Mouse (Mus musculus) right cerebral cortex, adult 18-20 months (tissue): ENCODE results near the gene Duxbl3.
"Not testable (repeated sequence)": the region's sequence is repeated elsewhere in the genome, so short reads cannot be mapped to it uniquely, and the experiment has no call there.

Experiments used
- DNase-seq: peaks from one replicate; pipeline ENCODE4 v3.0.0; 2022; ENCODE audit warnings: mixed read lengths

The Duxbl3 gene

DNA sequence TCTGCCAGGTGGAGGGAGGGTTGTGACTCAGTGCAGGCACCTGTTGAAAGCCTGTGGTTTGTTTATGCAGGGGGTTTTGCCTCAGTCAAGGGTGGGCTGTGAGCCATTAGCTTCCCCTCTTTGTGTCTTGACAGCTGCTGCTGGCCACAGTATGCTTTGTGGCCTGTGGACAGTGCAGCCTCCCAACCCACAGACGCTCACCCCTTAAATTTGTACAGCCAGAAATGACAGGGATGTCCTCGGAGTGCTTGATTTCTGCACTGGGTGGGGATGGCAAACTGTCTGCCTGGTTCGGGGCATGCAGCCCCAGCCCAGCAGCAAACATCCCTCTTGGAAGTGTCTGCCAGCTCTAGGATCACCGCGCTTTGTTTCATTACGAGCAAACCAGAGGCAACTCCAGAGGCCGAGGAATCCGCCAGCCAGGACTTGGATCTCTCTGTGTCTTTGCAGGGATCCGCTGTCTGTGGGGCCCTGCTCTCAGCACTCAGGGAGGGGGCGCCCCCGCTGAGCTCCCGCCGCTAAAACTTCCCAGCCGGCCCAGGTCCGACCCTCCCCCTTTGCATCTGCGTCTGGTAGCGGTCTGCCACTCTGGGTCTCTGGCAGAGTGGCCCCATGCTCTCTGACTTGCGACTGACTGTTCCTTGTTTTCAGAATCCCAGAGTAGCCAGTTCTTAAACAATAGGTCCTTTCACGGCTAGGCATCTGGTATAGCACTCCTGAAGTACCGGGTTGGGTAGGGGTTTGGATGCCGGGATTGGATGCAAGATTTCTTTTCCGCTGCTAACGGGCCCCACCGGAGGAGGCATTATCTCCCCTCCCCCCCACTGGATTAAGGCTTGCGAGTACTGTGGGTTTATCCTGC is at the start of gene Duxbl3:
Gene Duxbl3 (plus strand): TSS at position 207 of the 862 bp plus-strand sequence.
- not testable (repeated sequence) for DNase-seq

GRCm38 (mm10) chr14:26216233-26217000 is 41.3 kb upstream of the Duxbl3 start:
- DNase-seq = not testable (repeated sequence)

DNA sequence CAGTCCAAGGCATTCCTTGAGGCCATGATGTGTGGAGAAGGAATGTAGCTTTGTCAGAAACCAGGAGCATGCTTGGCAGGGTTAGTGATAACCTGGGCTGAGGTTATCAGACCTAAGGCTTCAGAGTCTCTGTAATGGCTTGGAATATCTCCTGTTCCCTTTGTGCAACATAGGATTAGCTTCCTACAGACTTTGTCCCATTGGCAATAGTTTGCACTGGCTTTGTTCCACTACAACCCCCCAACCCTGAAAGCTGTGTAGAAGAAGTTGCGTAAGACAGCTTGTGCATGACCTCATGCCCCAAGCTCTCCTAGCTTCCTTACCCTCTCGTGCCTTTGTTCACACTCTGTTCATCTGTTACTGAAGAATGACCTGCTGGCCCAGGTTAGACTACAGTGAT is 20.6 kb upstream of the Duxbl3 start:
- DNase-seq = not testable (repeated sequence)

GRCm38 (mm10) chr14:26258729-26259128 is 967 bp downstream of the Duxbl3 start:
- DNase-seq = not testable (repeated sequence)

GRCm38 (mm10) chr14:26286737-26287136 is 29.0 kb downstream of the Duxbl3 start:
- DNase-seq = not testable (repeated sequence)

- no peak for DNase-seq
Observed at GRCm38 (mm10) chr14:26293859-26294258, 36.1 kb downstream of the Duxbl3 start.

DNA sequence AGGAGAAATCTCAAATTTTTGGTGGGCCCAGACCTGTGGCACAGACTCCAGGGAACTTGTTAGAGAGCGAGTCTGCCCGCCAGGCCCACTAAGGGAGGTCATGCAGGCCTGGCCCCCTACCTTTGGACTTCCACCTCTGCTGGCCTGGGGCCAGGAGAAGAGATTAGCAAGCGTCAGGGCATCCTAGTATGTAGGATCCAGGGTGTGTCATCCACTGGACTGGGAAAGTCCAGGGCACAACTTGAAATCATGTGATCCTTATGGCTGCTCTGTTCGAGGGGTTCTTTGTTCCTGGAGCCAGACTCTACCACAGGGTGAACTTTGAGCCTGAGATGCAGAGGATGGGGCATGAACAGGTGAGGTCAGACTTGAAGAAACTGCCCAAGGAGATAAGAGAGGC is 39.3 kb downstream of the Duxbl3 start:
- no peak for DNase-seq

GRCm38 (mm10) chr14:26297484-26297883 is 39.7 kb downstream of the Duxbl3 start:
- no peak for DNase-seq

- peak; percentile 63 for DNase-seq
Observed at GRCm38 (mm10) chr14:26303111-26303510, 45.3 kb downstream of the Duxbl3 start.

GRCm38 (mm10) chr14:26306032-26306431 is 48.3 kb downstream of the Duxbl3 start:
- DNase-seq = no peak

DNA sequence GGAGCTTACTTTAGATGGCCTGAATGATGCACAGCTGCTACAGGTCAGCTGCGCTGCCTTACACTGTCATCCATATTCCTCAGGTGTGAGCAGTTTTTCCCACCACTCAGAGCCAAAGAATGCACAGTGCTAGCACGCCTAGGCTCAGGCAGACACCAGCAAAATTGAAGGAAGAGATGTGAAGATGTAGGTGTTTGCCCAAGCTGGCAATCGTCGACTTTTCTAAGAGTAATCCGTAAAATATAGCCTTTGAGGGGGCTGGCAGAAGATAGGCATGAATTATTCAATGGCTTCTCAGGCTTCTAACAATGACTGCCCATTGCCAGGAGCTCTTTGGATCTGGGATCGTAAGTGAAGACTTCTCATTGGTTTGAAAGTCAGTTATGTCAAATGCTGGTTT is 51.1 kb downstream of the Duxbl3 start:
- DNase-seq = no peak

GRCm38 (mm10) chr14:26309511-26309910 is 51.7 kb downstream of the Duxbl3 start:
- no peak for DNase-seq

DNA sequence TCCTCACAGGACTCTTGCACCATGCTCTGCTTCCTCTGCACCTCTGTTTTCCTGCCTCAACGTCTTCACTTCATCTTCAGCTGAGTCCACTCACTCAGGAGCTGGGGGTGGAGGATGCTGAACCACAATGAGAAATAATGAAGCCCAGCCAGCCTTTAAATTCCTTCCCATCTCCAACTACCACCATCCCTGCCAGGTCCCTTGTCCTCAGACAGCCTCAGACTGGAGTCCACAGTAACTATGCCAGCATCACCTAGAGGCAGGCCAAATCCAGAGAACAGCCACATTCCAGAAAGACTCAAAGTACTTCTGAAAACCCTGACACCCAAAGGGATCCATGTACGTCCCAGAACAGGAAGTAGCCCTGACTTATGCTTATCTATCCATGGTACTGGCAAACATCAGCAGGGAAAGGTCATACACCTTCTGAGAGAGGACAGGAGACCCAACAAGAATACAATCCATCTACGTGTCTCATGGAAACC is 58.5 kb downstream of the Duxbl3 start:
- no peak for DNase-seq
